ENCODE assay signal across 25 mouse cellular contexts in the genomic region with DNA sequence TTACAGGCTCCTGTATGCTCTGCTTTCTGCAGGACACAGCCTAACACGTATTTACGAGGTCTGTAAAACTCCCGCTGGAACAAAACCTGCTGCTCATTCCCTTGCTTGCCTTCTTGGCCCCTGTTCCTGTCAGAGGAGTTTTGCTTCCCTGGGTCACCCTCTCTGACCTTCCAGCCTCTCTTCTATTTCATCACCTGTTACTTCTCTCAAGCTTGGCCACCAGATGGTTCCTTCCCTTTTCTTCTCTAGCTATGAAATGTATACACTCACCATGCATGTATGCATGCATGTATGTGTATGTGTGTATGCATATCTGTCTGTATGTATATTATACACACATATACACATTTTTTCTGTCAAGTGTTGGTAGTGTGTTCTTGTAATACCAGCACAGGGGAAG. TPM values are rescaled to one million over a fixed set of nuclear protein-coding genes. Genes with fewer than 3 reads are reported as not detected.
A peak's percentile ranks its signal among the peaks of the same experiment; 100 is the strongest.
DNase-seq lines count a peak whose midpoint lies in the region; ATAC-seq lines count a peak whose summit lies in the region.
"Had no signal": no experiment of that assay in that cellular context is flagged by ENCODE, and none has a peak within 500 bp of the region (broad histone marks: within the 10 kb centered on the region; RNA-seq: fewer than 3 reads in every experiment).

No protein-coding gene starts in this region.

- peak; percentile 24 for DNase-seq in mesoderm, embryonic 11.5 days (ENCODE audit: low read depth, low spot score)
- no peak for DNase-seq in testis, postnatal 14 days (ENCODE audit: low spot score)
- no peak for DNase-seq in frontal cortex, postnatal 36 days (ENCODE audit: low spot score in 2 of 2)
- DNase-seq in heart, adult 8-10 months (ENCODE audit: low spot score): no peak
- DNase-seq: adrenal gland, adult 2 months; adrenal gland, postnatal 25 days; cerebellum, adult 18-20 months; cerebellum, adult 9-11 months; cerebellum, postnatal 36 days; forebrain, postnatal 0 days; gastrocnemius, postnatal 36 days; heart, adult 18-20 months; heart, postnatal 14 days had no signal

- H3K27me3 ChIP-seq in intestine, embryonic 16.5 days (replicated peaks; ENCODE audit: control insufficient read depth, insufficient read depth, low read length): no peaks in the 10 kb centered on the region
- no peaks in the 10 kb centered on the region for H3K27me3 ChIP-seq in stomach, embryonic 16.5 days (ENCODE audit: control insufficient read depth, insufficient read depth, low read length)
- H3K27me3 ChIP-seq: CH12.LX; heart, embryonic 15.5 days; Patski had no signal

- WGBS in intestine, embryonic 16.5 days: 23% methylated on average over 3 of the region's 3 CpGs
- WGBS in stomach, embryonic 16.5 days: 65% methylated on average over 3 of the region's 3 CpGs

- ATAC-seq in granulocyte monocyte progenitor cell, adult 5-6 weeks (replicated peaks; ENCODE audit: poor library complexity, severe bottlenecking): peak; percentile 65
- ATAC-seq in intestine, embryonic 16.5 days: no peak
- no peak for ATAC-seq in stomach, embryonic 16.5 days (ENCODE audit: insufficient read depth, low FRiP score)
- ATAC-seq: activated CD4-positive, CD25-positive, alpha-beta regulatory T cell, adult 4 months; forebrain, embryonic 13.5 days; forebrain, postnatal 0 days; Patski had no signal

- H3K9me3 ChIP-seq in intestine, embryonic 16.5 days (ENCODE audit: control insufficient read depth, low read length): no peaks in the 10 kb centered on the region
- H3K9me3 ChIP-seq in stomach, embryonic 16.5 days (replicated peaks; ENCODE audit: control insufficient read depth, low read length): no peaks in the 10 kb centered on the region
- H3K9me3 ChIP-seq: embryonic facial prominence, embryonic 10.5 days; forebrain, embryonic 13.5 days; heart, embryonic 15.5 days; hindbrain, embryonic 10.5 days had no signal

- H3K9ac ChIP-seq in intestine, embryonic 16.5 days (ENCODE audit: low read depth, low read length): peak overlapping the region; percentile 2; the same call in 1 of the 2 replicates
- H3K9ac ChIP-seq in stomach, embryonic 16.5 days (ENCODE audit: low read length): no peak overlapping the region
- H3K9ac ChIP-seq: forebrain, embryonic 13.5 days; forebrain, postnatal 0 days; heart, embryonic 15.5 days; hindbrain, embryonic 14.5 days had no signal

- no peaks in the 10 kb centered on the region for H3K36me3 ChIP-seq in intestine, embryonic 16.5 days (ENCODE audit: control insufficient read depth, insufficient read depth, low read length)
- no peaks in the 10 kb centered on the region for H3K36me3 ChIP-seq in stomach, embryonic 16.5 days (ENCODE audit: control insufficient read depth, insufficient read depth, low read length)
- H3K36me3 ChIP-seq: embryonic facial prominence, embryonic 10.5 days; heart, embryonic 15.5 days; hindbrain, embryonic 10.5 days had no signal

- H3K4me1 ChIP-seq in intestine, embryonic 16.5 days (ENCODE audit: control insufficient read depth, insufficient read depth, low read length): peaks cover 11% of the 10 kb centered on the region
- peaks cover 12% of the 10 kb centered on the region for H3K4me1 ChIP-seq in stomach, embryonic 16.5 days (ENCODE audit: control insufficient read depth, insufficient read depth, low read length)

- H3K4me2 ChIP-seq in intestine, embryonic 16.5 days (ENCODE audit: low read depth, low read length): no peak overlapping the region
- H3K4me2 ChIP-seq in stomach, embryonic 16.5 days (ENCODE audit: low read depth, low read length): no peak overlapping the region
- H3K4me2 ChIP-seq: forebrain, embryonic 13.5 days; heart, embryonic 11.5 days; heart, embryonic 15.5 days; hindbrain, embryonic 14.5 days had no signal

- peak overlapping the region; percentile 86 for H3K27ac ChIP-seq in intestine, embryonic 16.5 days (ENCODE audit: low read length)
- H3K27ac ChIP-seq in stomach, embryonic 16.5 days (ENCODE audit: low read length): peak overlapping the region; percentile 63; the same call in 1 of the 2 replicates
- H3K27ac ChIP-seq: embryonic facial prominence, embryonic 10.5 days; forebrain, embryonic 13.5 days; heart, embryonic 15.5 days; hindbrain, embryonic 10.5 days; hindbrain, embryonic 14.5 days had no signal

- no peak overlapping the region for H3K4me3 ChIP-seq in intestine, embryonic 16.5 days (ENCODE audit: low read length)
- H3K4me3 ChIP-seq in stomach, embryonic 16.5 days (replicated peaks; ENCODE audit: low read length): no peak overlapping the region
- H3K4me3 ChIP-seq: embryonic facial prominence, embryonic 10.5 days; forebrain, embryonic 13.5 days; heart, embryonic 15.5 days; hindbrain, embryonic 10.5 days had no signal

RNA-seq across cellular contexts. Expression of gene Cxadr, which starts 39.8 kb away (rescaled TPM):
- total RNA-seq in granulocyte monocyte progenitor cell, adult 5-6 weeks (2014; fragmentation: Nextera tagmentation): 0.41 and 4.8 TPM in 2 replicates
- total RNA-seq in granulocyte monocyte progenitor cell, adult 5-6 weeks (2017): 0.98 and 1.2 TPM in 2 replicates
- polyA plus RNA-seq in intestine, embryonic 16.5 days (2015; fragmentation: Nextera tagmentation; extraction: Ambion mirVana): 51.4 and 61.1 TPM in 2 replicates
- 67.1 and 76.9 TPM in 2 replicates for polyA plus RNA-seq in stomach, embryonic 16.5 days (2015; fragmentation: Nextera tagmentation; extraction: Ambion mirVana)
- 10 to 100 TPM; 30.6 to 50.2 (median 38.4) TPM for total RNA-seq in heart, adult 8-10 months (2022)
- total RNA-seq: CH12.LX had no signal

Comparison
In these comparisons a context has a peak if more than half of its experiments do, and no peak if none do; other contexts are left out.
1. RNA of gene Cxadr, which starts 39.8 kb away (total RNA-seq): 30.6 to 50.2 TPM in heart, adult 8-10 months; 0.41 to 4.8 TPM in granulocyte monocyte progenitor cell, adult 5-6 weeks; every median in the first group is over 4 times any median in the second.